Mouse (Mus musculus): Measurements from ENCODE around the gene Atp6v1g3. TPM values are rescaled to one million over a fixed set of nuclear protein-coding genes. Genes with fewer than 3 reads are reported as not detected.

Atp6v1g3 gene
- polyA plus RNA-seq, 1 experiment from 2014 or later: not detected

DNA sequence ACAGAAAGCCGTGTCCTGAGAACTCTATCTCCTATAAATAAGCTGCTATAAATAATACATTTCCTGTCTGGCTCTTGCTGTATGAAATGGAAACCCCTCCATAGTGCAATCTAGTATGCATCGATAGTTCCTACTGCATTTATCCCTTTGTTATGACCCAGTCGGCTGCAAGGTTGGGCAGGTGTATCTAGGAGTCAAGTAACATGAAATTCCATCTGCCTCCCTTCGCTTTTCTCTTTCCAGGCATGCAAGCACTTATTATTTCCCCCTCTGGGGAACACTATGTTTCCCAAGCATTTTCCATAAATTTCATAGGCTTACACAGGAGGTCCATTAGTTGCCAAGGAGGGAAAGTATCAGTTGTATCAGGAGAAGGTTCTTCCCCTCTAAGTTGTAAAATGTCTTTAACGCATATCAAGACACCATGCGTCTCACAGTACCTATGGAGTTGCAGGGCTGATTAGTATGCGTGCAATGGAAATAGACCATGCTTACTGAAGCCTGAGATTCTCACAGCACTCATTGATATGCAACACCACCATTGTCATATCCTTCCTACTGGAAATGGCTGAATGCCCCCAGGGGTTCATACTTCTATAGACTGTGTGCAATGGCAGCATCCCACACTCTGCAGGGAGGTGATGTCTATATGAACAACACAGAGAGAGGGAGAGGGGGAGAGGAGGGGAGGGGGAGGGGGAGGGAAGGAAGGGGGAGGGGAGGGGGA lies 26.9 kb upstream of the Atp6v1g3 start:
- no peaks in the 10 kb centered on the region for H3K4me1 ChIP-seq (ENCODE audit: insufficient read depth)
- H3K9me3 ChIP-seq (ENCODE audit: low read depth, low read length): no peaks in the 10 kb centered on the region
- H3K27ac ChIP-seq (ENCODE audit: low read depth): no peak overlapping the region
- no peak overlapping the region for H3K9ac ChIP-seq
- H3K36me3 ChIP-seq (ENCODE audit: insufficient read depth): no peaks in the 10 kb centered on the region
- H3K4me2 ChIP-seq: no peak overlapping the region
- no peak overlapping the region for H3K4me3 ChIP-seq (ENCODE audit: low read depth, low read length)
- WGBS: 71% methylated on average over 7 of the region's 7 CpGs
- no peak for TF ChIP-seq CTCF (IDR thresholded peaks at IDR 0.05; ENCODE audit: low read depth)
- DNase-seq (no peak), ATAC-seq (ENCODE audit: insufficient read depth) (no peak)
- H3K27me3 ChIP-seq (ENCODE audit: insufficient read depth, low read length): no peaks in the 10 kb centered on the region

DNA sequence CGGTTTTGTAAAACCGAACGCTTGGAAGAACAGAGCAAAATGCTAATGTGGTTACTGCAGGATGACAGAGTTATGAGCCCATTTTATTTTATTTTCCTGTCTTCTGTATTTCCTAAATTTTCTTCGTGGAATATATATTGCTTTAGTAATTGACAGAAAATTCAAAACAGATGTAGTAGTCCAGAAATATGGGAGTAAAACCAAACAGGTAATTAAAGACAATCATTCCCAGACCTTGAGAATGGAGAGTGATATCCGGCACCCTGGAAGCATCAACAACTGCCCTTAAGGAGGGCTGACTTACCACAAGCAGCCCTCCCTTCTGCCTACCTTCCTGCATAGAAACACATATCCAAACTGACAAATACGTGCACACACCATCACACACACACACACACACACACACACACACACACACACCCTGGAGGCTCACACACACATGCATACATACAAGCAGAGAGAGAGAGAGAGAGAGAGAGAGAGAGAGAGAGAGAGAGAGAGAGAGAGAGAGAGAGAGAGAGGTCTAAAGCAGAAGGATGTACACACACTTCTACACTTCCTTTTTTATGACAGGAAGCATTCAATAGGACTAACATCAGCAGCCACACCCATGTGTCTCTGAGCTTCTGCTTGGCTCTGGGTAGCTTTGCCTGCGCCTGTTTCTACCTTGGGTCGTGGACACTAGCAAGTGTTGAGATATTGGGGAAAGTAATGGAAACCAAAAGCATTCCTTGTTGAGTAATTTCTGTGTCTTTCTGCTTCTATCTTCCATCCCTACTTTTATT lies 25.6 kb upstream of the Atp6v1g3 start:
- Histone ChIP-seq H3K27me3 (ENCODE audit: insufficient read depth, low read length) (no peaks in the 10 kb centered on the region), H3K4me2 (no peak overlapping the region), H3K4me3 (ENCODE audit: low read depth, low read length) (no peak overlapping the region), H3K36me3 (ENCODE audit: insufficient read depth) (no peaks in the 10 kb centered on the region), H3K4me1 (ENCODE audit: insufficient read depth) (no peaks in the 10 kb centered on the region), H3K9ac (no peak overlapping the region), H3K27ac (ENCODE audit: low read depth) (no peak overlapping the region), H3K9me3 (ENCODE audit: low read depth, low read length) (no peaks in the 10 kb centered on the region)
- DNase-seq (no peak), ATAC-seq (ENCODE audit: insufficient read depth) (no peak)
- TF ChIP-seq CTCF (IDR thresholded peaks at IDR 0.05; ENCODE audit: low read depth): no peak
- 84% methylated on average over 8 of the region's 8 CpGs for WGBS

DNA sequence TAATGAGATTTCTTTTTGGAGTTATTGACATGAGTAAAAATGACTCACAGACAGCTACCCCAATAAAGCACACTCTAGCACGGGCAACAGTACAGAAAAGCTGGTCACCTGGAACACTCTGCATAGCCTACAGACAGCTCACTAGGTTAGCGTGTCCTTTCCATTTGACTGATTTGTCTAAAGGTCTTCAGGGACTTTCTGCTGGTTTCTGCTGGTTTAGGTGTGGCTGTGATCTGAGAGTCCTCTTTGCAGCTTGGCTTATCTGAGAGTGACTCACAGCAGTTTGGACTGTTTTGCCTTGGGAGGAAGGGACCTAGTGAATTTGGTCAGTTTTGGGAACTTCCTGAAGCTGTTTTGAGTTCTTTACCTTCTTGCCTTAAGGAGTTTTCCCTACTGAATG lies 24.8 kb upstream of the Atp6v1g3 start:
- no peaks in the 10 kb centered on the region for H3K9me3 ChIP-seq (ENCODE audit: low read depth, low read length)
- DNase-seq (no peak), ATAC-seq (ENCODE audit: insufficient read depth) (no peak)
- H3K4me3 ChIP-seq (ENCODE audit: low read depth, low read length): no peak overlapping the region
- WGBS: 87% methylated on average over 2 of the region's 2 CpGs
- no peaks in the 10 kb centered on the region for H3K36me3 ChIP-seq (ENCODE audit: insufficient read depth)
- no peak overlapping the region for H3K4me2 ChIP-seq
- no peak for TF ChIP-seq CTCF (IDR thresholded peaks at IDR 0.05; ENCODE audit: low read depth)
- no peaks in the 10 kb centered on the region for H3K27me3 ChIP-seq (ENCODE audit: insufficient read depth, low read length)
- H3K4me1 ChIP-seq (ENCODE audit: insufficient read depth): no peaks in the 10 kb centered on the region
- H3K9ac ChIP-seq: no peak overlapping the region
- H3K27ac ChIP-seq (ENCODE audit: low read depth): no peak overlapping the region

DNA sequence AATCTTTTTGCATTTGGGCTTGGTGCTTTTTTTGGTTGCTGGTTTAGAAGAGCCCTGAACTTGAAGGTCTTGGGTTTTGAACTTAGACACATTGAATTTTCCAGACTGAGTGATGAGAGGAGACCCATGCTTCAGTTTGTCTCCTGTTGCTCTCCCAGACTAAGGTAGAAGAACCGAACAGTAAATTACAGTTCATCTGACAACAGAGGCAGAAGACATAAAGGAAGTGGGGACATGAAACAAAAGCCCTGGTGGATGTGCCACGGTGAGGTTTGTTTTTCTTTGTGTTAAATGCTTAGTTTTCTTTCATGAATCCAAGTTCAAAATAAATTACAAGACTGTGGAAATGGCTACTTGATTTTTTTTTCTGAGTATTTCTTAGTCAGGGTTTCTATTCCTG lies 22.6 kb upstream of the Atp6v1g3 start:
- Histone ChIP-seq H3K4me1 (ENCODE audit: insufficient read depth) (no peaks in the 10 kb centered on the region), H3K9ac (no peak overlapping the region), H3K27me3 (ENCODE audit: insufficient read depth, low read length) (no peaks in the 10 kb centered on the region), H3K27ac (ENCODE audit: low read depth) (no peak overlapping the region), H3K9me3 (ENCODE audit: low read depth, low read length) (no peaks in the 10 kb centered on the region), H3K4me2 (no peak overlapping the region), H3K36me3 (ENCODE audit: insufficient read depth) (no peaks in the 10 kb centered on the region), H3K4me3 (ENCODE audit: low read depth, low read length) (no peak overlapping the region)
- DNase-seq (no peak), ATAC-seq (ENCODE audit: insufficient read depth) (no peak)
- 52% methylated on average over 2 of the region's 2 CpGs for WGBS
- TF ChIP-seq CTCF (IDR thresholded peaks at IDR 0.05; ENCODE audit: low read depth): no peak

DNA sequence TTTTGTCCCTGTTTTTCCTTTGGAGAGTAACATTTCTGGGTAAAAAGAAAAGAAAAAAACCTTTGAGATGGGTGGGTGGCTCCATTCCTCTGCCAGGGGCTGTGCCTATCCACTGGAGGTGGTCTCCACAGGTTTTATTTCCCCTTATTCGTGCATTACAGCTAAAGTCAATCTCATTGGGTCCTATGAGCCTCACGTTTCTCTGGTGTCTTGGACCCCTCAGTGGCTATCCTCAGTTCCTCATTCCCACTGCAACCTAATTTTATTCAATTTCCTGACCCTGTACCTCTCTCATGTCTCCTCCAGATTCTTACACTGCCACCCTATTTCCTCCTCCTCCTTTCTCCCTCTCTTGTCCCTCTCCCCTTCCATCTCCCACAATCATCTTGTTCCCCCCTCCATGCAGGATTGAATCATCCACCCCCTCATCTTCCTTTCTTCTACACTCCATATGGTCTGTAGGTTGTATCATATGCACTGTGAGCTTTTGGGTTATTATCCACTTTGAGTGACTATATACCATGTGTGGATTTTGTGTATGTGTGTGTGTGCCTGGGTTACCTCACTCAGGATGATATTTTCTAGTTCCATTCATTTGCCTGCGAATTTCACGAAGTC lies 17.3 kb upstream of the Atp6v1g3 start:
- Histone ChIP-seq H3K4me1 (ENCODE audit: insufficient read depth) (no peaks in the 10 kb centered on the region), H3K9me3 (ENCODE audit: low read depth, low read length) (no peaks in the 10 kb centered on the region), H3K9ac (no peak overlapping the region), H3K27me3 (ENCODE audit: insufficient read depth, low read length) (no peaks in the 10 kb centered on the region), H3K36me3 (ENCODE audit: insufficient read depth) (no peaks in the 10 kb centered on the region), H3K4me3 (ENCODE audit: low read depth, low read length) (no peak overlapping the region), H3K27ac (ENCODE audit: low read depth) (no peak overlapping the region), H3K4me2 (no peak overlapping the region)
- no peak for TF ChIP-seq CTCF (IDR thresholded peaks at IDR 0.05; ENCODE audit: low read depth)
- 82% methylated on average over 4 of the region's 4 CpGs for WGBS
- ATAC-seq (ENCODE audit: insufficient read depth) (no peak), DNase-seq (no peak)

DNA sequence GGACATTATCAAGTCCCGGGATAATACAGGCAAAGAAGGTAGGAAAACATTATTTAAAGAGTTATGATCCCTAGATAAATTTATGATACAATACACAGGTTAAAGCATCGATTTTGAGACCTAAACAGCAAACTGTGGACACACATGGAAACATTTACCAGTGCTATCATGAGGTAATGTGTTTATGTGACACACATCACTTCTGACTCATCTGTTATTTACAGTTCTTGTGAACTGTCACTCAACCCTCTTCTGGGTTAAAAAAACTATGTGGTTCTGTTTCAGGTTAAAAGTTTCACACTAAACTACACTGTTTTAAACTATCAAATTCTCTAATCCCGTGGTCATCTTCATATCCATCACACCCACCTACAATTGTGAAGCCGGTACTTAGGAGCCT lies 14.8 kb upstream of the Atp6v1g3 start:
- DNase-seq (no peak), ATAC-seq (ENCODE audit: insufficient read depth) (no peak)
- H3K27me3 ChIP-seq (ENCODE audit: insufficient read depth, low read length): no peaks in the 10 kb centered on the region
- no peaks in the 10 kb centered on the region for H3K4me1 ChIP-seq (ENCODE audit: insufficient read depth)
- 56% methylated on average over 4 of the region's 4 CpGs for WGBS
- no peak overlapping the region for H3K9ac ChIP-seq
- H3K27ac ChIP-seq (ENCODE audit: low read depth): no peak overlapping the region
- no peaks in the 10 kb centered on the region for H3K36me3 ChIP-seq (ENCODE audit: insufficient read depth)
- no peak overlapping the region for H3K4me3 ChIP-seq (ENCODE audit: low read depth, low read length)
- no peak for TF ChIP-seq CTCF (IDR thresholded peaks at IDR 0.05; ENCODE audit: low read depth)
- no peaks in the 10 kb centered on the region for H3K9me3 ChIP-seq (ENCODE audit: low read depth, low read length)
- H3K4me2 ChIP-seq: no peak overlapping the region

DNA sequence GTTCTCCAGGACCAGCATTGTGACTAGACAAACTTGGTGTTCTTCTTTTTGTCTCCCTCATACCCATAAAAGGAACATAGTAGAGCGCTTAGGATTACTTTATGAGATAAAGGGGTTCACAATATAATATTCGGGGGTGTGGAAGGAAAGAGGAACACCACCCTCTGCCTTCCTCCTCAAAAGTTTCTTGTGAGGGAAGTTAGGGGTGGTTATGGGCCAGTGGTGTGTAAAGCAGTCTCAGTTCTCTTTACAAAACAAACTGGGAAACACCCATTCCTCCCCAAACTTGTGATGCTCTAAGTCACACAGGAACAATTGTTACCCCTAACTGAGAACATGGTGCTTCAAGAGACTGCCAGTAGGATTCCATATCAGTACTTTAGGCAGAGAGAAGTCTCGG lies 12.0 kb upstream of the Atp6v1g3 start:
- Histone ChIP-seq H3K9ac (no peak overlapping the region), H3K27me3 (ENCODE audit: insufficient read depth, low read length) (no peaks in the 10 kb centered on the region), H3K9me3 (ENCODE audit: low read depth, low read length) (no peaks in the 10 kb centered on the region), H3K36me3 (ENCODE audit: insufficient read depth) (no peaks in the 10 kb centered on the region), H3K4me1 (ENCODE audit: insufficient read depth) (no peaks in the 10 kb centered on the region), H3K27ac (ENCODE audit: low read depth) (no peak overlapping the region), H3K4me3 (ENCODE audit: low read depth, low read length) (no peak overlapping the region), H3K4me2 (no peak overlapping the region)
- no peak for DNase-seq
- WGBS: 87% methylated on average over 3 of the region's 3 CpGs
- no peak for TF ChIP-seq CTCF (IDR thresholded peaks at IDR 0.05; ENCODE audit: low read depth)
- ATAC-seq (ENCODE audit: insufficient read depth): no peak

Measured in lung, embryonic 14.5 days (tissue).